Mouse (Mus musculus): Measurements from ENCODE around the gene Zfp326.
"Not testable (repeated sequence)": the region's sequence is repeated elsewhere in the genome, so short reads cannot be mapped to it uniquely, and the experiment has no call there.

Zfp326 gene

GRCm38 (mm10) chr5:105876068-105876924, at the start of gene Zfp326:
Zfp326 (plus strand) TSS chr5:105876565.
- DNase-seq, result peak; percentile 93

GRCm38 (mm10) chr5:105826916-105827510, 49.4 kb upstream of the Zfp326 start:
- DNase-seq, result no peak

- DNase-seq, result no peak
Observed at GRCm38 (mm10) chr5:105828050-105828449, 48.3 kb upstream of the Zfp326 start.

GRCm38 (mm10) chr5:105829008-105829586, 47.3 kb upstream of the Zfp326 start:
- DNase-seq, result peak; percentile 28

GRCm38 (mm10) chr5:105832140-105832539, 44.2 kb upstream of the Zfp326 start:
- peak; percentile 71 for DNase-seq

- no peak for DNase-seq
Observed at GRCm38 (mm10) chr5:105833923-105834322, 42.4 kb upstream of the Zfp326 start.

GRCm38 (mm10) chr5:105836006-105836405, 40.4 kb upstream of the Zfp326 start:
- DNase-seq, result peak; percentile 82

- no peak for DNase-seq
Observed at GRCm38 (mm10) chr5:105839740-105840310, 36.5 kb upstream of the Zfp326 start.

GRCm38 (mm10) chr5:105844044-105844753, 32.2 kb upstream of the Zfp326 start:
- no peak for DNase-seq

- DNase-seq, result no peak
Observed at GRCm38 (mm10) chr5:105845041-105845440, 31.3 kb upstream of the Zfp326 start.

GRCm38 (mm10) chr5:105847726-105848125, 28.6 kb upstream of the Zfp326 start:
- no peak for DNase-seq

- no peak for DNase-seq
Observed at GRCm38 (mm10) chr5:105849222-105849621, 27.1 kb upstream of the Zfp326 start.

- no peak for DNase-seq
Observed at GRCm38 (mm10) chr5:105849643-105850042, 26.7 kb upstream of the Zfp326 start.

- no peak for DNase-seq
Observed at GRCm38 (mm10) chr5:105853271-105853670, 23.1 kb upstream of the Zfp326 start.

- DNase-seq, result peak; percentile 34
Observed at GRCm38 (mm10) chr5:105857486-105857885, 18.9 kb upstream of the Zfp326 start.

- DNase-seq, result peak; percentile 30
Observed at GRCm38 (mm10) chr5:105858754-105859694, 17.3 kb upstream of the Zfp326 start.

GRCm38 (mm10) chr5:105859716-105860460, 16.5 kb upstream of the Zfp326 start:
- DNase-seq, result no peak

GRCm38 (mm10) chr5:105860461-105860835, 15.9 kb upstream of the Zfp326 start:
- DNase-seq, result no peak

GRCm38 (mm10) chr5:105861616-105862015, 14.7 kb upstream of the Zfp326 start:
- no peak for DNase-seq

- DNase-seq, result not testable (repeated sequence)
Observed at GRCm38 (mm10) chr5:105865110-105865628, 11.2 kb upstream of the Zfp326 start.

- peak; percentile 34 for DNase-seq
Observed at GRCm38 (mm10) chr5:105867427-105867826, 8.9 kb upstream of the Zfp326 start.
